Comparison of ENCODE assay signal across 11 mouse cellular contexts in genomic region chr16:33836676-33837075, GRCm38 (mm10). TPM values are rescaled to one million over a fixed set of nuclear protein-coding genes. Genes with fewer than 3 reads are reported as not detected.
DNase-seq lines count a peak whose midpoint lies in the region; ATAC-seq and TF ChIP-seq lines count a peak whose summit lies in the region.
"Had no signal": no experiment of that assay in that cellular context is flagged by ENCODE, and none has a peak within 500 bp of the region (broad histone marks: within the 10 kb centered on the region; RNA-seq: fewer than 3 reads in every experiment).

No protein-coding gene starts in this region.

- no peak overlapping the region for H3K4me2 ChIP-seq in midbrain, embryonic 15.5 days
- H3K4me2 ChIP-seq: hindbrain, embryonic 15.5 days had no signal

- no peak overlapping the region for H3K9ac ChIP-seq in midbrain, embryonic 15.5 days
- H3K9ac ChIP-seq: forebrain, postnatal 0 days; hindbrain, embryonic 15.5 days; liver, postnatal 0 days had no signal

- DNase-seq in cerebellum, adult 2 months, result peak; percentile 45 to 53
- no peak for DNase-seq in cerebellum, postnatal 36 days
- DNase-seq in lung, adult 18-20 months, result peak; percentile 31 to 44
- DNase-seq in lung, adult 2 months, result no peak
- peak; percentile 48 for DNase-seq in brain, adult 2 months (ENCODE audit: low read depth, low spot score)
- no peak for DNase-seq in frontal cortex, adult 2 months (ENCODE audit: extremely low spot score in 1 of 2, low spot score in 1 of 2)
- DNase-seq: forebrain, postnatal 0 days; liver, postnatal 0 days had no signal

- ATAC-seq in monocyte, adult 5-6 weeks (replicated peaks; ENCODE audit: insufficient number of reproducible peaks, low FRiP score, low TSS enrichment, poor library complexity, severe bottlenecking), result peak; percentile 70
- ATAC-seq in midbrain, embryonic 15.5 days (replicated peaks), result no peak
- ATAC-seq: forebrain, postnatal 0 days had no signal

- TF ChIP-seq POLR2A in cerebellum, adult 2 months (IDR thresholded peaks at IDR 0.05; ENCODE audit: borderline replicate concordance, insufficient read depth, low read length), result no peak
- TF ChIP-seq POLR2A in lung, adult 2 months (IDR thresholded peaks at IDR 0.05; ENCODE audit: borderline replicate concordance, extremely low read depth, low read depth, low read length), result no peak

- H3K27ac ChIP-seq in cerebellum, adult 2 months (ENCODE audit: insufficient read depth, low read length), result peak overlapping the region; percentile 39; the same call in 1 of the 2 replicates
- H3K27ac ChIP-seq in midbrain, embryonic 15.5 days, result no peak overlapping the region
- H3K27ac ChIP-seq: hindbrain, embryonic 15.5 days had no signal

- no peak overlapping the region for H3K4me3 ChIP-seq in cerebellum, adult 2 months (replicated peaks; ENCODE audit: insufficient read depth, low read depth, low read length)
- no peak overlapping the region for H3K4me3 ChIP-seq in lung, adult 2 months (replicated peaks; ENCODE audit: extremely low read depth, low read depth, low read length)
- H3K4me3 ChIP-seq in midbrain, embryonic 15.5 days, result no peak overlapping the region
- H3K4me3 ChIP-seq: hindbrain, embryonic 15.5 days had no signal

- H3K36me3 ChIP-seq in midbrain, embryonic 15.5 days (replicated peaks), result no peaks in the 10 kb centered on the region
- H3K36me3 ChIP-seq: hindbrain, embryonic 15.5 days had no signal

- WGBS in cerebellum, adult 2 months, result 41% methylated on average over 3 of the region's 3 CpGs
- WGBS in lung, adult 2 months, result 59% methylated on average over 3 of the region's 3 CpGs
- 86% methylated on average over 3 of the region's 3 CpGs for WGBS in midbrain, embryonic 15.5 days

- TF ChIP-seq CTCF in cerebellum, adult 2 months (IDR thresholded peaks at IDR 0.05; ENCODE audit: borderline replicate concordance, insufficient read depth, low read depth, low read length), result no peak
- TF ChIP-seq CTCF in lung, adult 2 months (IDR thresholded peaks at IDR 0.05; ENCODE audit: insufficient read depth, low read length), result no peak

- H3K4me1 ChIP-seq in cerebellum, adult 2 months (ENCODE audit: control insufficient read depth, insufficient read depth, low read length), result peaks cover 19% of the 10 kb centered on the region
- H3K4me1 ChIP-seq in lung, adult 2 months (ENCODE audit: control insufficient read depth, insufficient read depth, low read length), result peaks cover 7% of the 10 kb centered on the region; the same call in 1 of the 2 replicates
- peaks cover 18% of the 10 kb centered on the region for H3K4me1 ChIP-seq in midbrain, embryonic 15.5 days

- H3K27me3 ChIP-seq in cerebellum, adult 2 months (ENCODE audit: control insufficient read depth, insufficient read depth, low read length), result no peaks in the 10 kb centered on the region
- peaks cover 18% of the 10 kb centered on the region for H3K27me3 ChIP-seq in midbrain, embryonic 15.5 days (replicated peaks)

- H3K9me3 ChIP-seq in midbrain, embryonic 15.5 days, result no peaks in the 10 kb centered on the region
- H3K9me3 ChIP-seq: hindbrain, embryonic 15.5 days had no signal

RNA-seq across cellular contexts. Expression of gene Itgb5, which starts 7.2 kb away (rescaled TPM):
- polyA plus RNA-seq in cerebellum, adult 2 months (2012; rRNA removed), result 59.0 and 66.8 TPM in 2 replicates
- polyA plus RNA-seq in lung, adult 2 months (2012; rRNA removed), result 114 and 144 TPM in 2 replicates
- total RNA-seq in monocyte, adult 5-6 weeks (2017), result 77.9 to 109 TPM (median 85.1 TPM) in 3 replicates
- polyA plus RNA-seq in midbrain, embryonic 15.5 days (2015; fragmentation: Nextera tagmentation; extraction: Ambion mirVana), result 24.1 and 24.6 TPM in 2 replicates
- polyA plus RNA-seq in frontal cortex, adult 2 months (2012; rRNA removed), result 36.6 and 42.4 TPM in 2 replicates

RNA-seq across cellular contexts. Expression of gene Muc13, which starts 42.8 kb away (rescaled TPM):
- 0.06 and 0.11 TPM in 2 replicates for polyA plus RNA-seq in cerebellum, adult 2 months (2012; rRNA removed)
- 0.25 and 5.1 TPM in 2 replicates for polyA plus RNA-seq in lung, adult 2 months (2012; rRNA removed)
- total RNA-seq in monocyte, adult 5-6 weeks (2017), result 0.11 to 1.6 TPM (median 1.4 TPM) in 3 replicates
- polyA plus RNA-seq in midbrain, embryonic 15.5 days (2015; fragmentation: Nextera tagmentation; extraction: Ambion mirVana), result 0.08 TPM in 1 of 2 replicates, not detected in the other
- 0.06 and 0.08 TPM in 2 replicates for polyA plus RNA-seq in frontal cortex, adult 2 months (2012; rRNA removed)
- total RNA-seq: forebrain, postnatal 0 days had no signal
- polyA plus RNA-seq: forebrain, postnatal 0 days had no signal

Comparison
In these comparisons a context has a peak if more than half of its experiments do, and no peak if none do; other contexts are left out.
1. DNase-seq: peak in cerebellum, adult 2 months (2 of 2), lung, adult 18-20 months (2 of 2) and brain, adult 2 months (single experiment); none in cerebellum, postnatal 36 days (0 of 2), lung, adult 2 months (single experiment) and frontal cortex, adult 2 months (0 of 2).